Mouse (Mus musculus): Measurements from ENCODE around the gene Gm21119. TPM values are rescaled to one million over a fixed set of nuclear protein-coding genes. Genes with fewer than 3 reads are reported as not detected.
"Not testable (repeated sequence)": the region's sequence is repeated elsewhere in the genome, so short reads cannot be mapped to it uniquely, and the experiment has no call there.

The Gm21119 gene
- polyA plus RNA-seq, 1 experiment from 2014 or later = 0.33 TPM

DNA sequence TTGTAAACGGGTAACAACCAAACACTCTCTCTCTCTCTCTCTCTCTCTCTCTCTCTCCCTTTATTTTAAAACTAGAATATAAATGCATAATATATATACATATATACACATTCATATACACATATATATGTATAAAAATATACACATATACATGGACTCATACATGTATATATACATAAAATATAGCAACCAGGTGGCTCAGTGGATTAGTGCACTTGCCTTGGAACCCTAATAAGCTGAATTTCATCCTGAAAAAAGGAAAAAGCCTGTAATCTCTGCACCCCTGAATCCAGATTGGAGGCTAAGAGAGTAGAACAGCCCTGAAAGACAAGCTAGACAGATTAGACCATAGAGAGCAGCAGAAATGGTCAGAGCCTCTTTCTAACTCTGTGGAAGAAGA is 28.8 kb downstream of the Gm21119 start:
- not testable (repeated sequence) for H3K4me2 ChIP-seq (ENCODE audit: low read depth, low read length); H3K4me3 ChIP-seq (ENCODE audit: low read depth, low read length); H3K9ac ChIP-seq (replicated peaks; ENCODE audit: low read depth, low read length); H3K36me3 ChIP-seq (ENCODE audit: control insufficient read depth, insufficient read depth, low read length); H3K27me3 ChIP-seq (ENCODE audit: control insufficient read depth, insufficient read depth, low read length); ATAC-seq (ENCODE audit: low read depth); H3K27ac ChIP-seq (ENCODE audit: low read depth, low read length); H3K4me1 ChIP-seq (ENCODE audit: control insufficient read depth, insufficient read depth, low read length); H3K9me3 ChIP-seq (ENCODE audit: control insufficient read depth, low read length)
- no CpG with 5 or more reads among the region's 1 CpGs for WGBS

GRCm38 (mm10) chr8:20652976-20653375 is 38.3 kb downstream of the Gm21119 start:
- ATAC-seq (ENCODE audit: low read depth); H3K4me3 ChIP-seq (ENCODE audit: low read depth, low read length); H3K27me3 ChIP-seq (ENCODE audit: control insufficient read depth, insufficient read depth, low read length); H3K4me2 ChIP-seq (ENCODE audit: low read depth, low read length); H3K9ac ChIP-seq (replicated peaks; ENCODE audit: low read depth, low read length); H3K9me3 ChIP-seq (ENCODE audit: control insufficient read depth, low read length); H3K4me1 ChIP-seq (ENCODE audit: control insufficient read depth, insufficient read depth, low read length); H3K36me3 ChIP-seq (ENCODE audit: control insufficient read depth, insufficient read depth, low read length); H3K27ac ChIP-seq (ENCODE audit: low read depth, low read length): not testable (repeated sequence)

DNA sequence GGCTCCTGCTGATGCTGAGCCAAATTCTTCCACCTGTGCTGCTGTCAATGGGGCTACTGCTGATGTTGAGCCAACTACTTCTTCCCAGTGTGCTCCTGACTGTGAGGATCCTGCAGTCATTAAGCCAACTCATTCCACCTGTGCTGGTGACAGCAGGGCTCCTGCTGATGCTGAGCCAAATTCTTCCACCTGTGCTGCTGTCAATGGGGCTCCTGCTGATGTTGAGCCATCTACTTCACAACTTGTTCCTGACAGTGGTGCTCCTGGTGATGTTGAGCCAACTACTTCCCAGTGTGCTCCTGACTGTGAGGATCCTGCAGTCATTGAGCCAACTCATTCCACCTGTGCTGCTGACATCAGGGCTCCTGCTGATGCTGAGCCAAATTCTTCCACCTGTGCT is 63.7 kb downstream of the Gm21119 start:
- H3K4me3 ChIP-seq (ENCODE audit: low read depth, low read length); H3K9me3 ChIP-seq (ENCODE audit: control insufficient read depth, low read length); H3K36me3 ChIP-seq (ENCODE audit: control insufficient read depth, insufficient read depth, low read length); H3K4me1 ChIP-seq (ENCODE audit: control insufficient read depth, insufficient read depth, low read length); H3K27ac ChIP-seq (ENCODE audit: low read depth, low read length); H3K4me2 ChIP-seq (ENCODE audit: low read depth, low read length); H3K27me3 ChIP-seq (ENCODE audit: control insufficient read depth, insufficient read depth, low read length); H3K9ac ChIP-seq (replicated peaks; ENCODE audit: low read depth, low read length); ATAC-seq (ENCODE audit: low read depth): not testable (repeated sequence)

Data from neural tube, embryonic 14.5 days (tissue).